Mouse (Mus musculus) intestine, embryonic 15.5 days (tissue): ENCODE data around the gene Tcf25. TPM values are rescaled to one million over a fixed set of nuclear protein-coding genes. Genes with fewer than 3 reads are reported as not detected.
"Not testable (repeated sequence)": the region's sequence is repeated elsewhere in the genome, so short reads cannot be mapped to it uniquely, and the experiment has no call there.

ENCODE experiments used
- ATAC-seq: fragments of 200-750 bp; cut with Nextera tagmentation; 2 replicates; pipeline ENCODE4 v1.8.0; 2017; ENCODE audit warnings: moderate TSS enrichment, moderate library complexity
- H3K27ac ChIP-seq: fragments of 300-500 bp; sonication (generic); 2 replicates; pipeline ENCODE4 v1.5.1; 2015; ENCODE audit warnings: mild to moderate bottlenecking, inconsistent platforms
- H3K27me3 ChIP-seq: fragments of 300-500 bp; sonication (generic); replicated peaks from 2 replicates; pipeline ENCODE4 v1.6.1; 2015; ENCODE audit warnings: inconsistent platforms
- H3K36me3 ChIP-seq: fragments of 300-500 bp; sonication (generic); 2 replicates; pipeline ENCODE4 v1.6.1; 2015; ENCODE audit warnings: inconsistent platforms
- H3K4me1 ChIP-seq: fragments of 300-500 bp; sonication (generic); replicated peaks from 2 replicates; pipeline ENCODE4 v1.6.1; 2015; ENCODE audit warnings: inconsistent platforms
- H3K4me2 ChIP-seq: fragments of 300-500 bp; sonication (generic); replicated peaks from 2 replicates; pipeline ENCODE4 v1.6.1; 2015; ENCODE audit warnings: mild to moderate bottlenecking, inconsistent platforms
- H3K4me3 ChIP-seq: fragments of 300-500 bp; sonication (generic); replicated peaks from 2 replicates; pipeline ENCODE4 v1.5.1; 2015; ENCODE audit warnings: inconsistent platforms
- H3K9ac ChIP-seq: fragments of 300-500 bp; sonication (generic); 2 replicates; pipeline ENCODE4 v1.6.1; 2015; ENCODE audit warnings: inconsistent platforms
- H3K9me3 ChIP-seq: fragments of 300-500 bp; sonication (generic); 2 replicates; pipeline ENCODE4 v1.6.1; 2016; ENCODE audit warnings: inconsistent platforms
- whole genome bisulfite sequencing: fragments of 180-500 bp; shearing (Covaris S2); methylation state at CpG from one replicate; pipeline ENCODE4 v1.1.7; 2015; 5-methylcytosine and 5-hydroxymethylcytosine counted together
- polyA plus RNA-seq: library from polyadenylated mRNA; unstranded; fragments of >200 nt; fragmentation: Nextera tagmentation; extraction: Ambion mirVana; gene quantifications from 2 replicates; pipeline ENCODE4 v1.2.1, GENCODE M21; 2015

Gene Tcf25
- polyA plus RNA-seq, 1 experiment from 2014 or later = 170 TPM

DNA sequence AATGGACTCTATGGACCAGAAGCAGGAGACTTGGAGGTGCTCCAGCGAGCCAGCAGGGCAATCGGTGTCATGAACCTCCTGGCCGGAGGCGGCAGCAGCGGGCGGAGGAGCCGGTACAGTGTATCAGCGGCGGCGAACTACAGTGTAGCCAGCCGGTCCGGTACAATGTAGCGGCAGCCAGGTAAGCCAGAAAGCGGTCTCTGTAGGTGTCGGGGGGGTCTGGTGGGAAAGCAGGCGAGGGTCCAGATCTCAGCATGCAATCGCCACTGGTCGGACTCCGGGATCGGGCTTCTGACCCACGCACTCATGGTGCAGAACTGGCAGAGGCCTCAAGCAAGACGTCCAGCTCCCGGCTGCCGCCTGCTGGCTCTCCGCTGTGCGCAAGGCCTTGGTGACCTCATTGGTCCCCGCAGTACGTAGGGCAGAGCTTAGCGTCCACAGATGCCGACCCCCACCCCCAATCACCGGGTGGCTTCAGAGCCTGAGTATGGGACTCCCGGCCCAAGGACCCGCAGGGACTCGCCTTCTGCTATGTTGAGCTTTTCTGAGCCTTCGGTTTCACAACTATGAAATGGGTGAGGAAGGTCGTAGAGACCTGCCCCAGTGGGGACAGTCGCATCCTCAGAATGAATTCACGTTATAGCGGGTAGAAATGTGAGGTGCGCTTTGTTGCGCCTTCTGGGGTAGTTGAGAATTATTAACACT lies 69.5 kb downstream of the Tcf25 start:
- Histone ChIP-seq H3K9ac (peak overlapping the region; percentile 92), H3K9me3 (no peaks in the 10 kb centered on the region), H3K4me1 (peaks cover 7% of the 10 kb centered on the region; the same call in 1 of the 2 replicates), H3K4me2 (peak overlapping the region; percentile 83), H3K4me3 (peak overlapping the region; percentile 75), H3K27ac (peak overlapping the region; percentile 81), H3K27me3 (no peaks in the 10 kb centered on the region), H3K36me3 (no peaks in the 10 kb centered on the region)
- WGBS = under 1% methylated on average over 41 of the region's 41 CpGs
- peak; percentile 98 for ATAC-seq

- Histone ChIP-seq H3K9me3 (no peaks in the 10 kb centered on the region), H3K4me3 (peak overlapping the region; percentile 75), H3K36me3 (no peaks in the 10 kb centered on the region), H3K9ac (peak overlapping the region; percentile 92), H3K27ac (peak overlapping the region; percentile 81; the same call in 1 of the 2 replicates), H3K27me3 (no peaks in the 10 kb centered on the region), H3K4me1 (peaks cover 7% of the 10 kb centered on the region; the same call in 1 of the 2 replicates), H3K4me2 (peak overlapping the region; percentile 83)
- WGBS = 12% methylated on average over 4 of the region's 4 CpGs
- ATAC-seq = peak; percentile 30
These were observed 70.0 kb downstream of the Tcf25 start for GRCm38 (mm10) chr8:123443576-123443921.

- no peaks in the 10 kb centered on the region for H3K9me3 ChIP-seq
- H3K27me3 ChIP-seq = no peaks in the 10 kb centered on the region
- H3K9ac ChIP-seq = no peak overlapping the region
- H3K4me3 ChIP-seq = no peak overlapping the region
- H3K27ac ChIP-seq = no peak overlapping the region
- no peaks in the 10 kb centered on the region for H3K36me3 ChIP-seq
- peaks cover 7% of the 10 kb centered on the region; the same call in 1 of the 2 replicates for H3K4me1 ChIP-seq
- H3K4me2 ChIP-seq = 0 out of 2 replicates have a peak overlapping the region, but pooled peaks have one; percentile 83
- ATAC-seq = no peak
- WGBS = 89% methylated on average over 6 of the region's 6 CpGs
These were observed 70.6 kb downstream of the Tcf25 start for GRCm38 (mm10) chr8:123444131-123444530.

DNA sequence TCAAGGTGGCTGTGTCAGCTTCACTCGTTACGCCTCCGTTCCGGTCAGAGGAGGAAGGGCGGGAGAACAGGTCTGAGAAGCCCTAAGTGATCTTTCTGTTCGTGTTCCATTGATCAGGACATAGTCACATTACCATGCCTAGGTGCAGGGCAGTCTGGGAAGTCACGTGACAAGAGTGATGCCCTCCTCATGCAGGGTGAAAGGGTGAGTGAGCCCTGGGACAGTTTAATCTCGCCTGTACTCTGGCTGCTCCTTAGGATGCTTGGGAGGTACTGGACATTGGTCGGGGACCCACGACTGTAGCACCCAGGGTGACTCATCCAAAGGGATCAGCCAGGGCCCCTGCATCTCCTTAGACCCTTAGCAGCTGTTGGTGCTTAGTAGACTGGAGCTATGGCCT lies 72.4 kb downstream of the Tcf25 start:
- no peak for ATAC-seq
- Histone ChIP-seq H3K4me3 (no peak overlapping the region), H3K27ac (no peak overlapping the region), H3K4me2 (no peak overlapping the region), H3K27me3 (no peaks in the 10 kb centered on the region), H3K9ac (no peak overlapping the region), H3K4me1 (peaks cover 7% of the 10 kb centered on the region; the same call in 1 of the 2 replicates), H3K36me3 (no peaks in the 10 kb centered on the region), H3K9me3 (no peaks in the 10 kb centered on the region)
- WGBS = 81% methylated on average over 10 of the region's 10 CpGs

GRCm38 (mm10) chr8:123446799-123447198 lies 73.2 kb downstream of the Tcf25 start:
- WGBS = 78% methylated on average over 6 of the region's 6 CpGs
- H3K27me3 ChIP-seq = no peaks in the 10 kb centered on the region
- H3K9me3 ChIP-seq = no peaks in the 10 kb centered on the region
- H3K4me2 ChIP-seq = no peak overlapping the region
- ATAC-seq = no peak
- no peak overlapping the region for H3K4me3 ChIP-seq
- peaks cover 7% of the 10 kb centered on the region; the same call in 1 of the 2 replicates for H3K4me1 ChIP-seq
- H3K36me3 ChIP-seq = no peaks in the 10 kb centered on the region
- no peak overlapping the region for H3K9ac ChIP-seq
- H3K27ac ChIP-seq = no peak overlapping the region

DNA sequence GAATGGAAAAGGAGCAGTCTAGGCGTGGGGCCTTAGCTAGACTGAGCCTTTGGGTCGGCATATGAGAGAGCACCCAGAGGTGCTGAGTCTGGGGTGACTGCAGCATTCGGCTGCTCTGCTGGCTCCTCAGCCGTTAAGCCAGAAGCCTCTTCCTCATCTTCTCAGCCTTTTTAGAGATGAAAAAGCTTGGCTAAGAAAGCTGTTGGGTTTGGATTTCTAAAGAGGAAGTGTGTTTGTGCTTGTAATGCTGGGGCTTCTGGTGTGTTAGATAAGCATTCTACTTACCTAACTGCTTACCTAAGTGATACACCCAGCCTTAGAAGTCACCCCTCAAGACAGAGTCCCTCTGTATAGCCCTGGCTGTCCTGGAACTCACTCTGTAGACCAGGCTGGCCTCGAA lies 77.2 kb downstream of the Tcf25 start:
- H3K9me3 ChIP-seq = no peaks in the 10 kb centered on the region
- ATAC-seq = no peak
- no peak overlapping the region for H3K4me2 ChIP-seq
- peaks cover 17% of the 10 kb centered on the region; the same call in 1 of the 2 replicates for H3K36me3 ChIP-seq
- H3K27ac ChIP-seq = no peak overlapping the region
- 94% methylated on average over 5 of the region's 5 CpGs for WGBS
- no peaks in the 10 kb centered on the region for H3K27me3 ChIP-seq
- H3K4me3 ChIP-seq = no peak overlapping the region
- H3K4me1 ChIP-seq = no peaks in the 10 kb centered on the region
- no peak overlapping the region for H3K9ac ChIP-seq

- not testable (repeated sequence) for H3K9ac ChIP-seq, H3K27me3 ChIP-seq, ATAC-seq, H3K4me1 ChIP-seq, H3K27ac ChIP-seq, H3K4me3 ChIP-seq, H3K9me3 ChIP-seq, H3K4me2 ChIP-seq
- H3K36me3 ChIP-seq = peaks cover 17% of the 10 kb centered on the region; the same call in 1 of the 2 replicates
- WGBS = 94% methylated on average over 12 of the region's 12 CpGs
These were observed 78.2 kb downstream of the Tcf25 start for GRCm38 (mm10) chr8:123451747-123452146.

DNA sequence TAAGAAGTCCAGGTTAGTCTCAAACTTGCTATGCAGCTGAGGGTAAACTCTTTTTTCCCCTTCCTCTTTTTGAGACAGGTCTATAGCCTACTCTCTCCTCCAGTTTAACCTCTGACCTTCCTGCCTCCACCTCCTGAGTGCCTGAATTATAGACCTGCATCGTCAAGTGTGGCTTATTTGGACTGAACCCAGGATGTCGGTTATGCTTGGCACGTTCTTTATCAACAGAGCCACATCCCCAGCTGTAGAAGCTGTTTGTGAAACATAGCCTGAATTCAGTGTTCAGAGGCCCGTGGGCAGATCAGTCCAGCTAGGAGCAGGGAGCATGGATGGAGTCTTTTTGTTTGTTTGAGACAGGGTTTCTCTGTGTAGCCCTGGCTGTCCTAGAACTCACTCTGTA lies 78.6 kb downstream of the Tcf25 start:
- WGBS = 79% methylated on average over 4 of the region's 4 CpGs
- H3K36me3 ChIP-seq = peaks cover 17% of the 10 kb centered on the region; the same call in 1 of the 2 replicates

DNA sequence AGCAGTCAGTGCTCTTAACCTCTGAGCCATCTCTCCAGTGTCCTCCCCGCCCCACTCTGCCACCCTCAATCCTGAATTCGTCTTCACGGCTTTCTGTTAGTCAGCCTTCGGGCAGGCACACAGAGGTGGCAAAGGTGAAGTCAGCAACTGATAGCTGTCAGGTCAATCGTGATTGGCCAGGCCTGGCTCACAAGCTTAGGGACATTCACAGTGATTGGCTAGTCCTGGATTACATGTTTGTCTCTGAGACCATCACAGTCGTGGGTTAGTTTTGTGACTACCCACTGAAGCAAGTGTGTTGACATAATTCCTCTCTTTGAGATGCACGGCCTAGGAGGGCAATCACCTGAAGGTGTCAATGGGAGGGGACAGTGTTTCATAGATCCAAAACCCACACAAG lies 79.7 kb downstream of the Tcf25 start:
- no peak overlapping the region for H3K4me2 ChIP-seq
- ATAC-seq = no peak
- H3K4me1 ChIP-seq = no peaks in the 10 kb centered on the region
- H3K36me3 ChIP-seq = peaks cover 24% of the 10 kb centered on the region
- no peak overlapping the region for H3K9ac ChIP-seq
- H3K27me3 ChIP-seq = no peaks in the 10 kb centered on the region
- no peak overlapping the region for H3K27ac ChIP-seq
- 75% methylated on average over 7 of the region's 7 CpGs for WGBS
- no peaks in the 10 kb centered on the region for H3K9me3 ChIP-seq
- no peak overlapping the region for H3K4me3 ChIP-seq

More for the DNA sequence above, 78.6 kb downstream of the Tcf25 start:
- Histone ChIP-seq H3K27ac (no peak overlapping the region), H3K4me1 (no peaks in the 10 kb centered on the region), H3K9me3 (no peaks in the 10 kb centered on the region), H3K9ac (no peak overlapping the region), H3K4me3 (no peak overlapping the region), H3K4me2 (no peak overlapping the region), H3K27me3 (no peaks in the 10 kb centered on the region)
- ATAC-seq = no peak

Other genes with a start within 250 kb of the Tcf25 start
- gene Sult5a1, start 215.4 kb upstream of the Tcf25 start, polyA plus RNA-seq = 12.1 and 12.3 TPM in 2 replicates
- gene Dpep1, start 187.5 kb upstream of the Tcf25 start, polyA plus RNA-seq = 3.9 and 5.4 TPM in 2 replicates
- 142 and 148 TPM in 2 replicates for gene Chmp1a, start 161.0 kb upstream of the Tcf25 start, polyA plus RNA-seq
- 1.8 and 2.3 TPM in 2 replicates for gene Spata33, start 160.9 kb upstream of the Tcf25 start, polyA plus RNA-seq
- gene Cdk10, start 148.9 kb upstream of the Tcf25 start, polyA plus RNA-seq = 24.2 and 25.4 TPM in 2 replicates
- gene Spata2l, start 137.5 kb upstream of the Tcf25 start, polyA plus RNA-seq = 5.4 and 5.5 TPM in 2 replicates
- gene Zfp276, start 119.6 kb upstream of the Tcf25 start, polyA plus RNA-seq = 18.2 and 18.4 TPM in 2 replicates
- gene Vps9d1, start 119.4 kb upstream of the Tcf25 start, polyA plus RNA-seq = 15.3 and 18.4 TPM in 2 replicates
- 19.5 and 21.8 TPM in 2 replicates for gene Fanca, start 55.2 kb upstream of the Tcf25 start, polyA plus RNA-seq
- gene Spire2, start 41.0 kb upstream of the Tcf25 start, polyA plus RNA-seq = 3.9 and 4.4 TPM in 2 replicates
- gene Mc1r, start 33.4 kb downstream of the Tcf25 start, polyA plus RNA-seq = 0.04 TPM in 1 of 2 replicates, not detected in the other
- 59.1 and 63.8 TPM in 2 replicates for gene Tubb3, start 37.7 kb downstream of the Tcf25 start, polyA plus RNA-seq
- 26.0 and 26.4 TPM in 2 replicates for gene Def8, start 49.8 kb downstream of the Tcf25 start, polyA plus RNA-seq
- gene Afg3l1, start 104.2 kb downstream of the Tcf25 start, polyA plus RNA-seq = 43.4 and 51.2 TPM in 2 replicates
- 2.6 and 2.7 TPM in 2 replicates for gene Dbndd1, start 141.7 kb downstream of the Tcf25 start, polyA plus RNA-seq
- 20.3 and 21.7 TPM in 2 replicates for gene Gas8, start 145.1 kb downstream of the Tcf25 start, polyA plus RNA-seq